Mouse (Mus musculus) ES-Bruce4 (cell line): ENCODE measurements around the gene Ccdc190. TPM values are rescaled to one million over a fixed set of nuclear protein-coding genes. Genes with fewer than 3 reads are reported as not detected.

Experiments
- H3K27ac ChIP-seq: 2 replicates; pipeline ENCODE4 v1.5.1; 2012; ENCODE audit warnings: low read length, inconsistent platforms; ENCODE audit not compliant: insufficient read depth
- H3K27me3 ChIP-seq: 2 replicates; pipeline ENCODE4 v1.6.1; 2012; ENCODE audit warnings: mild to moderate bottlenecking, low read length, inconsistent platforms; ENCODE audit not compliant: control insufficient read depth, poor library complexity, insufficient read depth, severe bottlenecking
- H3K36me3 ChIP-seq: 2 replicates; pipeline ENCODE4 v1.6.1; 2012; ENCODE audit warnings: inconsistent platforms, mild to moderate bottlenecking, low read length, moderate library complexity; ENCODE audit not compliant: control insufficient read depth, poor library complexity, insufficient read depth, severe bottlenecking
- H3K4me1 ChIP-seq: one replicate; pipeline ENCODE4 v1.8.1; 2011; ENCODE audit warnings: low read length; ENCODE audit not compliant: control insufficient read depth, insufficient read depth
- H3K4me3 ChIP-seq: 2 replicates; pipeline ENCODE4 v1.5.1; 2011; ENCODE audit warnings: low read depth, mild to moderate bottlenecking, low read length
- H3K9ac ChIP-seq: 2 replicates; pipeline ENCODE4 v1.6.1; 2012; ENCODE audit warnings: low read depth, mild to moderate bottlenecking, inconsistent platforms; ENCODE audit not compliant: poor library complexity, severe bottlenecking
- H3K9me3 ChIP-seq: replicated peaks from 2 replicates; pipeline ENCODE4 v1.6.1; 2012; ENCODE audit warnings: mild to moderate bottlenecking, low read length, inconsistent platforms; ENCODE audit not compliant: control insufficient read depth, poor library complexity, insufficient read depth, severe bottlenecking
- CTCF ChIP-seq: IDR thresholded peaks from one replicate; pipeline ENCODE4 v1.8.1; 2011; ENCODE audit warnings: low read depth, low read length
- EP300 ChIP-seq: IDR thresholded peaks from 2 replicates; pipeline ENCODE4 v1.6.1; 2011; ENCODE audit warnings: low read depth, low read length; ENCODE audit not compliant: insufficient read depth
- POLR2A ChIP-seq: IDR thresholded peaks from one replicate; pipeline ENCODE4 v1.8.1; 2011; ENCODE audit warnings: low read length; ENCODE audit not compliant: insufficient read depth
- polyA plus RNA-seq: library from polyadenylated mRNA; stranded (reverse); fragments of >200 nt; gene quantifications from 2 replicates; pipeline ENCODE4 v1.2.4, GENCODE M21; 2011; ENCODE audit warnings: low read depth; ENCODE audit not compliant: missing spikeins, insufficient read depth, insufficient read length

The Ccdc190 gene
- polyA plus RNA-seq, 1 experiment: not detected

GRCm38 (mm10) chr1:169910751-169911150 is 17.7 kb upstream of the Ccdc190 start:
- TF ChIP-seq EP300: no peak
- TF ChIP-seq CTCF: no peak
- no peak for TF ChIP-seq POLR2A
- Histone ChIP-seq H3K4me1 (no peaks in the 10 kb centered on the region), H3K36me3 (no peaks in the 10 kb centered on the region), H3K9ac (no peak overlapping the region), H3K27me3 (no peaks in the 10 kb centered on the region), H3K4me3 (no peak overlapping the region), H3K9me3 (no peaks in the 10 kb centered on the region), H3K27ac (no peak overlapping the region)

- Histone ChIP-seq H3K27me3 (no peaks in the 10 kb centered on the region), H3K27ac (no peak overlapping the region), H3K4me1 (no peaks in the 10 kb centered on the region), H3K36me3 (no peaks in the 10 kb centered on the region), H3K9me3 (no peaks in the 10 kb centered on the region), H3K4me3 (no peak overlapping the region), H3K9ac (no peak overlapping the region)
- TF ChIP-seq POLR2A: no peak
- no peak for TF ChIP-seq EP300
- no peak for TF ChIP-seq CTCF
These were observed 16.9 kb upstream of the Ccdc190 start for GRCm38 (mm10) chr1:169911526-169911925.

- TF ChIP-seq EP300: no peak
- H3K27ac ChIP-seq: no peak overlapping the region
These were observed 11.8 kb upstream of the Ccdc190 start for GRCm38 (mm10) chr1:169916659-169917058.

GRCm38 (mm10) chr1:169917115-169917796 is 11.2 kb upstream of the Ccdc190 start:
- no peak overlapping the region for H3K27ac ChIP-seq

More at GRCm38 (mm10) chr1:169916659-169917058, 11.8 kb upstream of the Ccdc190 start:
- no peak overlapping the region for H3K9ac ChIP-seq
- no peaks in the 10 kb centered on the region for H3K9me3 ChIP-seq
- H3K4me3 ChIP-seq: no peak overlapping the region
- no peaks in the 10 kb centered on the region for H3K4me1 ChIP-seq
- H3K27me3 ChIP-seq: no peaks in the 10 kb centered on the region
- H3K36me3 ChIP-seq: no peaks in the 10 kb centered on the region

GRCm38 (mm10) chr1:169917998-169918397 is 10.4 kb upstream of the Ccdc190 start:
- Histone ChIP-seq H3K36me3 (no peaks in the 10 kb centered on the region), H3K27ac (no peak overlapping the region)
- TF ChIP-seq CTCF (peak; percentile 88), POLR2A (no peak)

More at GRCm38 (mm10) chr1:169917115-169917796, 11.2 kb upstream of the Ccdc190 start:
- Histone ChIP-seq H3K4me1 (no peaks in the 10 kb centered on the region), H3K9me3 (no peaks in the 10 kb centered on the region), H3K4me3 (no peak overlapping the region), H3K9ac (no peak overlapping the region), H3K36me3 (no peaks in the 10 kb centered on the region), H3K27me3 (no peaks in the 10 kb centered on the region)
- TF ChIP-seq POLR2A: no peak
- no peak for TF ChIP-seq EP300
- no peak for TF ChIP-seq CTCF

GRCm38 (mm10) chr1:169919211-169919610 is 9.2 kb upstream of the Ccdc190 start:
- Histone ChIP-seq H3K36me3 (no peaks in the 10 kb centered on the region), H3K4me1 (no peaks in the 10 kb centered on the region), H3K27me3 (no peaks in the 10 kb centered on the region), H3K27ac (no peak overlapping the region), H3K4me3 (no peak overlapping the region), H3K9ac (no peak overlapping the region), H3K9me3 (no peaks in the 10 kb centered on the region)
- TF ChIP-seq EP300 (no peak), CTCF (peak; percentile 48), POLR2A (no peak)

More at GRCm38 (mm10) chr1:169917998-169918397, 10.4 kb upstream of the Ccdc190 start:
- Histone ChIP-seq H3K4me1 (no peaks in the 10 kb centered on the region), H3K4me3 (no peak overlapping the region), H3K27me3 (no peaks in the 10 kb centered on the region), H3K9me3 (no peaks in the 10 kb centered on the region), H3K9ac (no peak overlapping the region)
